Mouse (Mus musculus): ENCODE measurements at regions not wholly inside any gene's neighbourhood (a gene's known extent, or its start where the extent isn't known, plus 50 kb on each side); places are given as distances from the start of the nearest gene placed in this dataset.

GRCm38 (mm10) chr12:35313191-35313925, 221.5 kb downstream of the Ahr start:
- peak in 1 of 2 experiments; percentile 42 for DNase-seq

- DNase-seq = no peak
Measured at GRCm38 (mm10) chr12:35308537-35308936, 226.3 kb downstream of the Ahr start.

- no peak for DNase-seq
Measured at GRCm38 (mm10) chr12:35303764-35304717, 230.8 kb downstream of the Ahr start.

GRCm38 (mm10) chr12:35303188-35303587, 231.7 kb downstream of the Ahr start:
- no peak for DNase-seq

GRCm38 (mm10) chr12:35294668-35295067, 240.2 kb downstream of the Ahr start:
- no peak for DNase-seq

- no peak for DNase-seq
Measured at GRCm38 (mm10) chr12:35293566-35293965, 241.3 kb downstream of the Ahr start.

- DNase-seq = no peak
Measured at GRCm38 (mm10) chr12:35291941-35292341, 242.9 kb downstream of the Ahr start.

GRCm38 (mm10) chr12:35287974-35288373, 241.0 kb downstream of the Snx13 start:
- DNase-seq = peak in 1 of 2 experiments; percentile 6

GRCm38 (mm10) chr12:35287570-35287969, 240.6 kb downstream of the Snx13 start:
- no peak for DNase-seq

- no peak for DNase-seq
Measured at GRCm38 (mm10) chr12:35286974-35287553, 240.1 kb downstream of the Snx13 start.

GRCm38 (mm10) chr12:35284345-35284744, 237.4 kb downstream of the Snx13 start:
- DNase-seq = no peak

GRCm38 (mm10) chr12:35283925-35284324, 236.9 kb downstream of the Snx13 start:
- DNase-seq = peak in 1 of 2 experiments; percentile 13

- no peak for DNase-seq
Measured at GRCm38 (mm10) chr12:35283407-35283806, 236.4 kb downstream of the Snx13 start.

- no peak for DNase-seq
Measured at GRCm38 (mm10) chr12:35269465-35269864, 222.5 kb downstream of the Snx13 start.

- no peak for DNase-seq
Measured at GRCm38 (mm10) chr12:35268006-35268405, 221.0 kb downstream of the Snx13 start.

- DNase-seq = peak in 1 of 2 experiments; percentile 7
Measured at GRCm38 (mm10) chr12:35267023-35267654, 220.2 kb downstream of the Snx13 start.

GRCm38 (mm10) chr12:35259781-35260180, 212.8 kb downstream of the Snx13 start:
- no peak for DNase-seq

- no peak for DNase-seq
Measured at GRCm38 (mm10) chr12:35255723-35256401, 208.9 kb downstream of the Snx13 start.

- no peak for DNase-seq
Measured at GRCm38 (mm10) chr12:35248476-35248875, 201.5 kb downstream of the Snx13 start.

- DNase-seq = no peak
Measured at GRCm38 (mm10) chr12:35246226-35247014, 199.4 kb downstream of the Snx13 start.

- no peak for DNase-seq
Measured at GRCm38 (mm10) chr12:35232322-35232673, 185.3 kb downstream of the Snx13 start.

All from kidney, postnatal 36 days (tissue).